Mouse (Mus musculus) heart, embryonic 12.5 days (tissue): Measurements from ENCODE around the gene Acot11. TPM values are rescaled to one million over a fixed set of nuclear protein-coding genes. Genes with fewer than 3 reads are reported as not detected.
"Not testable (repeated sequence)": the region's sequence is repeated elsewhere in the genome, so short reads cannot be mapped to it uniquely, and the experiment has no call there.

Experiments
- ATAC-seq: fragments of 200-750 bp; cut with Nextera tagmentation; 2 replicates; pipeline ENCODE4 v1.8.0; 2017; ENCODE audit warnings: moderate TSS enrichment, moderate library complexity; ENCODE audit not compliant: insufficient number of reproducible peaks, low FRiP score
- H3K27ac ChIP-seq: fragments of 300-500 bp; sonication (generic); 2 replicates; pipeline ENCODE4 v1.5.1; 2016; ENCODE audit warnings: mild to moderate bottlenecking, moderate library complexity; ENCODE audit not compliant: poor library complexity, severe bottlenecking
- H3K27me3 ChIP-seq: fragments of 300-500 bp; sonication (generic); replicated peaks from 2 replicates; pipeline ENCODE4 v1.6.1; 2016; ENCODE audit warnings: mild to moderate bottlenecking, moderate library complexity
- H3K36me3 ChIP-seq: fragments of 300-500 bp; sonication (generic); 2 replicates; pipeline ENCODE4 v1.6.1; 2016; ENCODE audit warnings: mild to moderate bottlenecking, moderate library complexity
- H3K4me1 ChIP-seq: fragments of 300-500 bp; sonication (generic); replicated peaks from 2 replicates; pipeline ENCODE4 v1.6.1; 2016; ENCODE audit warnings: mild to moderate bottlenecking
- H3K4me2 ChIP-seq: fragments of 300-500 bp; sonication (generic); 2 replicates; pipeline ENCODE4 v1.6.1; 2016; ENCODE audit warnings: mild to moderate bottlenecking, moderate library complexity
- H3K4me3 ChIP-seq: fragments of 300-500 bp; sonication (generic); 2 replicates; pipeline ENCODE4 v1.5.1; 2016; ENCODE audit warnings: mild to moderate bottlenecking
- H3K9ac ChIP-seq: fragments of 300-500 bp; sonication (generic); 2 replicates; pipeline ENCODE4 v1.6.1; 2016; ENCODE audit warnings: mild to moderate bottlenecking, moderate library complexity
- H3K9me3 ChIP-seq: fragments of 300-500 bp; sonication (generic); replicated peaks from 2 replicates; pipeline ENCODE4 v1.6.1; 2016; ENCODE audit warnings: mild to moderate bottlenecking, moderate library complexity
- WGBS: fragments of 180-500 bp; shearing (Covaris S2); methylation state at CpG from one replicate; pipeline ENCODE4 v1.1.7; 2016; 5-methylcytosine and 5-hydroxymethylcytosine counted together
- polyA plus RNA-seq: library from polyadenylated mRNA; unstranded; fragments of >200 nt; fragmentation: Nextera tagmentation; extraction: Ambion mirVana; gene quantifications from 2 replicates; pipeline ENCODE4 v1.2.1, GENCODE M21; 2016

Gene Acot11
- polyA plus RNA-seq, 1 experiment from 2014 or later = 5.6 TPM

GRCm38 (mm10) chr4:106775767-106776166, 29.0 kb downstream of the Acot11 start:
- not testable (repeated sequence) for H3K27ac ChIP-seq, H3K27me3 ChIP-seq, H3K36me3 ChIP-seq, H3K9me3 ChIP-seq, ATAC-seq, H3K9ac ChIP-seq, H3K4me3 ChIP-seq, H3K4me2 ChIP-seq
- peaks cover 29% of the 10 kb centered on the region for H3K4me1 ChIP-seq
- 82% methylated on average over 6 of the region's 6 CpGs for WGBS

- ATAC-seq = no peak
- 97% methylated on average over 1 of the region's 1 CpGs for WGBS
- Histone ChIP-seq H3K9me3 (no peaks in the 10 kb centered on the region), H3K4me2 (no peak overlapping the region), H3K27me3 (peaks cover 4% of the 10 kb centered on the region; the same call in 1 of the 2 replicates), H3K4me1 (peaks cover 3% of the 10 kb centered on the region; the same call in 1 of the 2 replicates), H3K9ac (no peak overlapping the region), H3K4me3 (no peak overlapping the region), H3K36me3 (no peaks in the 10 kb centered on the region), H3K27ac (no peak overlapping the region)
These were observed 32.2 kb downstream of the Acot11 start for GRCm38 (mm10) chr4:106772558-106772957.

DNA sequence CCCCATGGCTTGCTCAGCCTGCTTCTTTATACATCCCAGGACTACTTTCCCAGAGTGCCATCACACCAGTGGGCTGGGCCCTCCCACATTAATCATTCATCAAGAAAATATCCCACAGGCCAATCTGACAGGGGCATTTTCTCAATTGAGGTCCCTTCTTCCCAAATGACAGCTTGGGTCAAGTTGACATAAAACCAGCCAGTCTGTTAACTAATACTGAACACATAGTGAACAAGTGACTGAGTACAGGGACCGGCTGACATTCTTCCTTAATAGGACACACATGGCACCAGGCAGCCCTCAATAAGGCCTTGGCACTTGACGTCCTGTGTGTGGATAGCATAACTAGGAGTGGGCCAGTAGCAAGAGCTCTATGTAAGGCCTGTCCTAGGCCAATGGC, 35.5 kb downstream of the Acot11 start:
- no peak overlapping the region for H3K4me3 ChIP-seq
- H3K4me1 ChIP-seq = no peaks in the 10 kb centered on the region
- ATAC-seq = no peak
- no peak overlapping the region for H3K4me2 ChIP-seq
- H3K27ac ChIP-seq = no peak overlapping the region
- H3K9me3 ChIP-seq = no peaks in the 10 kb centered on the region
- no peaks in the 10 kb centered on the region for H3K36me3 ChIP-seq
- peaks cover 4% of the 10 kb centered on the region; the same call in 1 of the 2 replicates for H3K27me3 ChIP-seq
- 81% methylated on average over 2 of the region's 2 CpGs for WGBS
- no peak overlapping the region for H3K9ac ChIP-seq

- no peak for ATAC-seq
- Histone ChIP-seq H3K9ac (no peak overlapping the region), H3K4me1 (no peaks in the 10 kb centered on the region), H3K36me3 (peaks cover 8% of the 10 kb centered on the region), H3K27me3 (no peaks in the 10 kb centered on the region), H3K27ac (no peak overlapping the region), H3K9me3 (no peaks in the 10 kb centered on the region), H3K4me3 (no peak overlapping the region), H3K4me2 (no peak overlapping the region)
- WGBS = 75% methylated on average over 7 of the region's 7 CpGs
These were observed 40.6 kb downstream of the Acot11 start for GRCm38 (mm10) chr4:106764166-106764565.

GRCm38 (mm10) chr4:106751726-106752125, 53.1 kb downstream of the Acot11 start:
- H3K27ac ChIP-seq = no peak overlapping the region
- H3K9me3 ChIP-seq = no peaks in the 10 kb centered on the region
- H3K36me3 ChIP-seq = 0 out of 2 replicates have a peak, but pooled peaks cover 8% of the 10 kb centered on the region
- ATAC-seq = no peak
- no peak overlapping the region for H3K4me3 ChIP-seq
- H3K4me2 ChIP-seq = no peak overlapping the region
- H3K4me1 ChIP-seq = 0 out of 2 replicates have a peak, but pooled peaks cover 5% of the 10 kb centered on the region
- no peak overlapping the region for H3K9ac ChIP-seq
- 0 out of 2 replicates have a peak, but pooled peaks cover 5% of the 10 kb centered on the region for H3K27me3 ChIP-seq
- WGBS = 90% methylated on average over 6 of the region's 6 CpGs

GRCm38 (mm10) chr4:106749699-106750098, 55.1 kb downstream of the Acot11 start:
- no peaks in the 10 kb centered on the region for H3K9me3 ChIP-seq
- peak overlapping the region; percentile 13; the same call in 1 of the 2 replicates for H3K9ac ChIP-seq
- 0 out of 2 replicates have a peak overlapping the region, but pooled peaks have one; percentile 8 for H3K4me3 ChIP-seq
- peak overlapping the region; percentile 37 for H3K4me2 ChIP-seq
- H3K4me1 ChIP-seq = 0 out of 2 replicates have a peak, but pooled peaks cover 5% of the 10 kb centered on the region
- H3K36me3 ChIP-seq = 0 out of 2 replicates have a peak, but pooled peaks cover 2% of the 10 kb centered on the region
- H3K27me3 ChIP-seq = 0 out of 2 replicates have a peak, but pooled peaks cover 5% of the 10 kb centered on the region
- no peak overlapping the region for H3K27ac ChIP-seq
- 3% methylated on average over 7 of the region's 7 CpGs for WGBS
- ATAC-seq = peak; percentile 76

GRCm38 (mm10) chr4:106747001-106747580, 57.7 kb downstream of the Acot11 start:
- WGBS = 86% methylated on average over 1 of the region's 1 CpGs
- H3K9me3 ChIP-seq = no peaks in the 10 kb centered on the region
- no peak overlapping the region for H3K27ac ChIP-seq
- H3K4me2 ChIP-seq = no peak overlapping the region
- H3K4me1 ChIP-seq = 0 out of 2 replicates have a peak, but pooled peaks cover 5% of the 10 kb centered on the region
- H3K27me3 ChIP-seq = no peaks in the 10 kb centered on the region
- ATAC-seq = no peak
- H3K4me3 ChIP-seq = no peak overlapping the region
- no peak overlapping the region for H3K9ac ChIP-seq
- H3K36me3 ChIP-seq = 0 out of 2 replicates have a peak, but pooled peaks cover 2% of the 10 kb centered on the region

DNA sequence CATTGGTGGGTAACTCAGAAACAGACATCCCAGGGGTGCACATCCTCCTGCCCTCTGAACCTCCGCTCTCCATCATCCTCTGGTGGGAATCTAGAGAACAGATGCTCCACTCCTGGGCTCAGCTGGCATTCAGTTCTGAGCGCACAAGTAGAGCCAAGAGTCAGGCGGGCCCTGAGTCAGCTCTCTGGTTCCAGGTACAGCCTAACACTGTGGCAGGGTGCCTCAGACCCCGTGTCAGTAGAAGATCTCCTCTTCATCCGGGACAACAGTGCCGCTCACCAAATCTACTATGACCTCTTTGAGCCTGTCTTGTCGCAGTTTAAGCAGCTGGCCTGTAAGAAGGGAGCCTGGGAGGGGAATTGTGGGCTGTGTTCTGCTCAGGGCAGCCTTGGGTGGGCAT, 58.9 kb downstream of the Acot11 start:
- no peak overlapping the region for H3K9ac ChIP-seq
- ATAC-seq = no peak
- 80% methylated on average over 7 of the region's 7 CpGs for WGBS

DNA sequence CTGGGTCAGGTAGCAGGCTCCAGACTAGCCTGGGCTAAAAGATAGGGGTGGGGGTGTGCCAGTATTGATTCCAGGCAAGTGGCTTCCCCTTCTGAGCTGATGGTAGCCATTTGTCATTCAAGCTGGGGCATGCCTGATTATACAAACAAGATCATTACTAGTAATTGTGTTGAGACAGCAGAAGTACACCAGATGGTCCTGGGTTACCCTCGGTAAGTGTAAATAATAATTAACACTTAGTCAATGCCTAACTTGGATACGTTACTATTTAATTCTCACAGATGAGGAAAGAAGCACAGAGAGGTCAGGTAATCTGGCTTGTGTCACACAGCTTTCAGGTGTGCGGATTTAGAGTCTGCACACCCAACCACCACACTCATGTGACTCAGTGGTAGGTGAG, 66.9 kb downstream of the Acot11 start:
- Histone ChIP-seq H3K27me3 (no peaks in the 10 kb centered on the region; the same call in 1 of the 2 replicates), H3K4me1 (no peaks in the 10 kb centered on the region), H3K36me3 (no peaks in the 10 kb centered on the region), H3K9ac (no peak overlapping the region), H3K4me2 (no peak overlapping the region), H3K27ac (no peak overlapping the region), H3K9me3 (no peaks in the 10 kb centered on the region), H3K4me3 (no peak overlapping the region)
- WGBS = 73% methylated on average over 3 of the region's 3 CpGs
- no peak for ATAC-seq

More for the DNA sequence above, 58.9 kb downstream of the Acot11 start:
- Histone ChIP-seq H3K4me2 (no peak overlapping the region), H3K27ac (no peak overlapping the region), H3K4me1 (0 out of 2 replicates have a peak, but pooled peaks cover 5% of the 10 kb centered on the region), H3K27me3 (no peaks in the 10 kb centered on the region), H3K36me3 (0 out of 2 replicates have a peak, but pooled peaks cover 2% of the 10 kb centered on the region), H3K9me3 (no peaks in the 10 kb centered on the region), H3K4me3 (no peak overlapping the region)

DNA sequence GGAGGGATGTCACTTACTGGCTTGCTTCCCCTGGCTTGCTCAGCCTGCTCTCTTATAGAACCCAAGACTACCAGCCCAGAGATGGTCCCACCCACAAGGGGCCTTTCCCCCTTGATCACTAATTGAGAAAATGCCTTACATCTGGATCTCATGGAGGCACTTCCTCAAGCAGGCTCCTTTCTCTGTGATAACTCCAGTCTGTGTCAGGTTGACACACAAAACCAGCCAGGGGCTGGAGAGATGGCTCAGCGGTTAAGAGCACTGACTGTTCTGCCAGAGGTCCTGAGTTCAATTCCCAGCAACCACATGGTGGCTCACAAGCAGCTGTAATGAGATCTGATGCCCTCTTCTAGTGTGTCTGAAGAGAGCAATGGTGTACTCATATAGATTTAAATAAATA, 67.9 kb downstream of the Acot11 start:
- not testable (repeated sequence) for H3K9ac ChIP-seq, ATAC-seq, H3K4me2 ChIP-seq, H3K27me3 ChIP-seq, H3K4me3 ChIP-seq, H3K4me1 ChIP-seq, H3K27ac ChIP-seq, H3K9me3 ChIP-seq, H3K36me3 ChIP-seq
- 82% methylated on average over 1 of the region's 1 CpGs for WGBS

DNA sequence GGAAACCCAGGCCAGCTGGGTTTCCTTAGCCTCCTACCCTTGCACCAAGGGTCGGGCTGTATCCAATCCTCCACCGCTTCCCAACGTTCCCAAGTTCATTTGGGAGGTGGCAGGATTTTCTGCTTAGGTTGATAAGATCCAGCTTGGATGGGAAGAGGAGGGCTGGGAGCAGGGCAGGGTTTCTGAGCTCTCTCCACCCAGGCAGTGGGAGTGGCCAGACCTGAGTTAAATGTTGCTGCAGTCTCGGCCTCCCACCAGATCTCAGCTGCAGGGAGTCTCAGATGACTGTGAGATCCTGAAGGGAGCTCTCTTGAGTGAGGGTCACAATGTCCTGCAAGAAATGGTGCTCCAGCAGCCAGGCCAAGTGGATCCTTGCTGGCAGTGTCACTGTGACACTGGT, 71.2 kb downstream of the Acot11 start, which contains the start of gene Fam151a:
TSS of gene Fam151a (plus strand) at position 254 of the 400 bp plus-strand sequence.
- no peaks in the 10 kb centered on the region; the same call in 1 of the 2 replicates for H3K27me3 ChIP-seq
- H3K4me1 ChIP-seq = no peaks in the 10 kb centered on the region
- H3K36me3 ChIP-seq = no peaks in the 10 kb centered on the region
- ATAC-seq = no peak
- H3K9ac ChIP-seq = no peak within 1 kb of the TSS
- H3K4me2 ChIP-seq = no peak within 1 kb of the TSS
- no peak within 1 kb of the TSS for H3K4me3 ChIP-seq
- H3K27ac ChIP-seq = no peak within 1 kb of the TSS
- WGBS = 29% methylated on average over 4 of the region's 4 CpGs
- H3K9me3 ChIP-seq = no peaks in the 10 kb centered on the region
